Mouse (Mus musculus) spleen, adult 10 weeks (tissue): ENCODE results near the gene Gstm6. TPM values are rescaled to one million over a fixed set of nuclear protein-coding genes. Genes with fewer than 3 reads are reported as not detected.

Experiments used
- polyA plus RNA-seq: library from polyadenylated mRNA; stranded (reverse); fragments of 350-450 nt; fragmentation: Illumina TruSeq; extraction: RNeasy Lipid Tissue Mini Kit (QIAGEN cat#74804); gene quantifications from one replicate; pipeline ENCODE4 v1.2.3, GENCODE M21; 2015; ENCODE audit warnings: low replicate concordance; ENCODE audit not compliant: insufficient read depth

The Gstm6 gene
- polyA plus RNA-seq = not detected

GRCm38 (mm10) chr3:107943239-107943990, at the start of gene Gstm6:
Gene Gstm6, minus strand, starts transcription at chr3:107943749.

GRCm38 (mm10) chr3:107986041-107986562, 42.6 kb upstream of the Gstm6 start, which contains the start of gene Gstm2:
Gene Gstm2, minus strand, starts transcription at chr3:107986453.

GRCm38 (mm10) chr3:107968724-107969395, 25.3 kb upstream of the Gstm6 start, which contains the start of gene Gstm3:
Gene Gstm3, minus strand, starts transcription at chr3:107969283.

GRCm38 (mm10) chr3:107931670-107932069, 11.9 kb downstream of the Gstm6 start, which contains the start of gene Gstm7:
Gene Gstm7, minus strand, starts transcription at chr3:107931817.

DNA sequence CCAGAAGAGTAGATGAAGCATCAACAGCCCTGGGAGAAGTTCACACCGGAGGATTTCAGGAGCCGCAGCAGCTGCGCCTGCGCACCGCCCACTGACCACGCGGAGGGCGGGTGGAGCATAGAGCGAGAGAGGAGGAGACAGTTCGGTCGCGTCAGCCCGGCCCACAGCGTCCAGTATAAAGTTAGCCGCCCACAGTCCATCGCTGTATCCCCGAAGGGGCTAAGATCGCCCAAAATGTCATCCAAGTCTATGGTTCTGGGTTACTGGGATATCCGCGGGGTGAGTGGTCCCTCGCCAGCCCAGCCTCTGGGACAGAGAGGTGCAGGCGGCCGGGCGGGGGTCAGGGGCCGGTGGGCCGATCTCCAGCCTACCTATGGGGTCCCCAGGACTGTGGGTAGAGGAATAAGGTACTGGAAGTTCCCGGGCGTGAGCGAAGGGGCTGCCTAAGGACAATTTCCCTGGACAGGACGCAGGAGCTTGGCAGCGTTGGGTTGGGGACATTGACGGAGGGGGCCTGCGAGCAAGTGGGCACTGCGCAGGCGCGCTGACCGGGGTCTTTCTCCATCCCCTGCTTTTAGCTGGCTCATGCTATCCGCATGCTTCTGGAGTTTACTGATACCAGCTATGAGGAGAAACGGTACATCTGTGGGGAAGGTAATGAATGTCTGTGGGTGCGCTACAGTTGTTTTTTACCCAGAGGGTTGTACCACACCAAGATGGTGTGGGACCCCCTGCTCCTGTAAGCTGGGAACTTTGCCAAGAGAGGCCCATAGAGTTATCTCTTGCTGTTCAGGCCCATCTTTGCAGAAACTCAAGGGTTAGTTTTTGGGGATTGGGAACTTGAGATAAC, 47.6 kb downstream of the Gstm6 start, which contains the start of gene Gstm5:
TSS of gene Gstm5 (plus strand) at position 102 of the 850 bp plus-strand sequence.

Other genes with a start within 250 kb of the Gstm6 start
- 125 TPM for gene Ahcyl1, start 247.2 kb downstream of the Gstm6 start, polyA plus RNA-seq
- gene Csf1, start 183.3 kb downstream of the Gstm6 start, polyA plus RNA-seq = 77.5 TPM
- not detected for gene Eps8l3, start 66.5 kb downstream of the Gstm6 start, polyA plus RNA-seq
- 15.1 TPM for gene Gstm5, start 47.9 kb downstream of the Gstm6 start, polyA plus RNA-seq
- gene Gstm7, start 11.9 kb downstream of the Gstm6 start, polyA plus RNA-seq = 1.4 TPM
- gene Gstm3, start 25.5 kb upstream of the Gstm6 start, polyA plus RNA-seq = not detected
- 30.0 TPM for gene Gstm2, start 42.7 kb upstream of the Gstm6 start, polyA plus RNA-seq
- 42.2 TPM for gene Gstm1, start 74.2 kb upstream of the Gstm6 start, polyA plus RNA-seq
- gene Gstm4, start 101.1 kb upstream of the Gstm6 start, polyA plus RNA-seq = 9.6 TPM
- gene Ampd2, start 142.9 kb upstream of the Gstm6 start, polyA plus RNA-seq = 17.9 TPM
- 0.50 TPM for gene Gnat2, start 149.0 kb upstream of the Gstm6 start, polyA plus RNA-seq
- 146 TPM for gene Gnai3, start 202.4 kb upstream of the Gstm6 start, polyA plus RNA-seq
- 0.10 TPM for gene Gpr61, start 211.1 kb upstream of the Gstm6 start, polyA plus RNA-seq
- gene Amigo1, start 242.6 kb upstream of the Gstm6 start, polyA plus RNA-seq = 4.1 TPM